ENCODE assay signal across 8 mouse cellular contexts in the genomic region with DNA sequence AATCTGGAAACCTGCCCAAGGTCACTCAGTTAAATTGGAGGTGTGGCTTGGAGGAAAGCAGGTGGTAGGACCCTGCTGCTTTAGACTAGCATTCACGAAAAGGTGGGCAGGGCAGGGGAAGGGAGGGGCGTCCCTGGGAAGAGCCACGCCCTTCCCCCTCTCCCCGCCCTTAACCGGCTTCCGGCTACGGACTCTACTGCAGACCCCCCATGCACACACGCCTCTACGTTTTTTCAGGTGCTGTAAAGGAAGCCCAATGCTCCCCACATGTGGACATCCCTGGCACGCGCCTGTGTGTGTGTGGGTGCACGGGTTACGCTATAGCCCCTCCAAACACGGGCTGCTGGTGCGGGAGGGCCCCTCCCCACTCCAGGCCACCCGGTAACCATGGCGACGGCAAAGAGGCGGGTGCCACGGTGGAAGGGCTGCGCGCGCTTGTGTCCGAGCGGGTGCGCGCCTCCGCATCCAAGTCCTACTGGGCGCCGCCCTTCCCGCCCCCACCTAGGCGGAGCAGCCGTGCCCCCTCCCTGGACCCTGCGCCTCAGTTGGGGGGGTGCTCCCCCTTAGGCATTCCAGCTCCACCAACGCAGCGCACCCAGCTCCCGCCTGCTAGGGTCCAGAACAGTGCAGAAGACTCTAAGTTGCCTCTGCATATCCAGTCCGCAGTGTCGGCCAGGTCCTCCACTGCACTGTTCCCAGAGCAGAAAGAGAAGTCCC. TPM values are rescaled to one million over a fixed set of nuclear protein-coding genes. Genes with fewer than 3 reads are reported as not detected.
A peak's percentile ranks its signal among the peaks of the same experiment; 100 is the strongest.
DNase-seq lines count a peak whose midpoint lies in the region; ATAC-seq lines count a peak whose summit lies in the region.

No protein-coding gene starts in this region.

- ATAC-seq in forebrain, embryonic 15.5 days (replicated peaks) = peak; percentile 59
- ATAC-seq in hindbrain, embryonic 14.5 days (ENCODE audit: low FRiP score) = peak; percentile 58
- no peak for ATAC-seq in inflammation-experienced regulatory T-cells, adult 6 months

- H3K4me2 ChIP-seq in forebrain, embryonic 15.5 days (replicated peaks) = peak overlapping the region; percentile 87
- peak overlapping the region; percentile 76 for H3K4me2 ChIP-seq in hindbrain, embryonic 14.5 days (replicated peaks)

- H3K9ac ChIP-seq in forebrain, embryonic 15.5 days (replicated peaks) = peak overlapping the region; percentile 48
- H3K9ac ChIP-seq in hindbrain, embryonic 14.5 days = peak overlapping the region; percentile 52

- H3K9me3 ChIP-seq in forebrain, embryonic 15.5 days = no peaks in the 10 kb centered on the region
- no peaks in the 10 kb centered on the region for H3K9me3 ChIP-seq in hindbrain, embryonic 14.5 days (ENCODE audit: control insufficient read depth, low read length)

- peaks cover 71% of the 10 kb centered on the region for H3K4me1 ChIP-seq in forebrain, embryonic 15.5 days
- H3K4me1 ChIP-seq in hindbrain, embryonic 14.5 days (replicated peaks; ENCODE audit: control insufficient read depth, insufficient read depth, low read length) = peaks cover 51% of the 10 kb centered on the region

- H3K36me3 ChIP-seq in forebrain, embryonic 15.5 days = no peaks in the 10 kb centered on the region
- H3K36me3 ChIP-seq in hindbrain, embryonic 14.5 days (replicated peaks; ENCODE audit: control insufficient read depth, insufficient read depth) = peaks cover 22% of the 10 kb centered on the region

- no peaks in the 10 kb centered on the region for H3K27me3 ChIP-seq in forebrain, embryonic 15.5 days
- no peaks in the 10 kb centered on the region for H3K27me3 ChIP-seq in hindbrain, embryonic 14.5 days (ENCODE audit: control insufficient read depth, insufficient read depth, low read length)

- WGBS in forebrain, embryonic 15.5 days = under 1% methylated on average over 39 of the region's 39 CpGs
- WGBS in hindbrain, embryonic 14.5 days = under 1% methylated on average over 39 of the region's 39 CpGs

- DNase-seq in WW6 (ENCODE audit: low read depth, low spot score) = peak; percentile 65
- DNase-seq in cerebellum, adult 11 months = peak; percentile 49
- DNase-seq in hindbrain, embryonic 14.5 days (ENCODE audit: low spot score) = peak; percentile 77
- peak; percentile 54 to 59 for DNase-seq in layer of hippocampus, postnatal 36 days
- DNase-seq in lung, postnatal 10 days = peak; percentile 78
- DNase-seq in right cerebral cortex, adult 18-20 months = peak; percentile 72

- peak overlapping the region; percentile 51 for H3K4me3 ChIP-seq in forebrain, embryonic 15.5 days
- peak overlapping the region; percentile 35 for H3K4me3 ChIP-seq in hindbrain, embryonic 14.5 days (replicated peaks; ENCODE audit: low read length)

- H3K27ac ChIP-seq in forebrain, embryonic 15.5 days (replicated peaks) = peak overlapping the region; percentile 82
- H3K27ac ChIP-seq in hindbrain, embryonic 14.5 days = peak overlapping the region; percentile 73

RNA-seq across cellular contexts. Expression of a gene that starts 30.5 kb away (rescaled TPM):
- polyA plus RNA-seq in forebrain, embryonic 15.5 days (2015; fragmentation: Nextera tagmentation; extraction: Ambion mirVana) = 75.9 and 76.1 TPM in 2 replicates
- 67.1 and 68.2 TPM in 2 replicates for polyA plus RNA-seq in hindbrain, embryonic 14.5 days (2014; fragmentation: Nextera tagmentation; extraction: Ambion mirVana)
- total RNA-seq in layer of hippocampus, postnatal 36 days (2021) = 10 to 100 TPM; 73.3 to 80.7 TPM
- under 1 TPM; 0.11 to 0.92 (median 0.56) TPM for polyA plus RNA-seq in inflammation-experienced regulatory T-cells, adult 6 months (2017; shearing (Covaris generic))

Comparison
In these comparisons a context has a peak if more than half of its experiments do, and no peak if none do; other contexts are left out.
1. RNA of a gene that starts 30.5 kb away (polyA plus RNA-seq): 75.9 to 76.1 TPM in forebrain, embryonic 15.5 days and 67.1 to 68.2 TPM in hindbrain, embryonic 14.5 days; 0.11 to 0.92 TPM in inflammation-experienced regulatory T-cells, adult 6 months; every median in the first group is over 10 times any median in the second.
2. Peak in every context shown above with its lines, with median percentiles within 50 percentile points of each other: DNase-seq.